Mouse (Mus musculus) C2C12 (cell line): Measurements from ENCODE around the gene Ptpn21.

Source experiments
- CTCF ChIP-seq: IDR thresholded peaks from one replicate; pipeline ENCODE4 v1.5.1; 2011; ENCODE audit not compliant: control insufficient read depth, insufficient read depth, insufficient read length
- MAX ChIP-seq: IDR thresholded peaks from one replicate; pipeline ENCODE4 v1.6.1; 2011; ENCODE audit warnings: mild to moderate bottlenecking, control low read depth
- MYOD1 ChIP-seq: IDR thresholded peaks from one replicate; pipeline ENCODE4 v1.6.1; 2011; ENCODE audit warnings: low read depth; ENCODE audit not compliant: control insufficient read depth, insufficient read length
- MYOG ChIP-seq: IDR thresholded peaks from one replicate; pipeline ENCODE4 v1.6.1; 2011; ENCODE audit not compliant: control insufficient read depth, insufficient read length; ENCODE audit errors: extremely low read depth
- USF1 ChIP-seq: IDR thresholded peaks from one replicate; pipeline ENCODE4 v1.6.1; 2011; ENCODE audit warnings: low read depth, mild to moderate bottlenecking, control low read depth, moderate library complexity

DNA sequence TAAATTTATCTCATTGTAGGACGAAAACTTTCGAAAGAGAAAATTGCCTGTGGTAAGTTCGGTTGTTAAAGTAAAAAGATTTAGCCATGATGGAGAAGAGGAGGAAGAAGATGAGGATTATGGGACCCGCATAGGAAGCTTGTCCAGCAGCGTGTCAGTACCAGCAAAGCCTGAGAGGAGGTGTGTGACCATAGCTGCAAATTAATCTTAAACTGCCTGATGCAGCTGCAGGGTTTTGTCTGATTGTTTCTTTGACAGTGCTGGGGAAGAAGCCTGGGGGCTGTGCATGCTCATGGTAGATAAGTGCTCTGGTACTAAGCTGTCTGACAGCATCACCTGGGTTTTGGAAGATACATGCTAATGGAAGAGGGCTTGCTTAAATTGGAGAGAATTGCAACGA is 22.5 kb upstream of the Ptpn21 start:
- no peak for TF ChIP-seq CTCF
- no peak for TF ChIP-seq MYOD1
- no peak for TF ChIP-seq USF1
- no peak for TF ChIP-seq MAX
- TF ChIP-seq MYOG = no peak
